Mouse (Mus musculus): ENCODE measurements around the gene Zbtb37.

The Zbtb37 gene

GRCm38 (mm10) chr1:160967268-160967667 lies 67.4 kb downstream of the Zbtb37 start:
- DNase-seq: no peak

GRCm38 (mm10) chr1:160963199-160963598 lies 71.5 kb downstream of the Zbtb37 start:
- DNase-seq: no peak

Data from kidney, adult 18-20 months (tissue).